Comparison of ENCODE assay signal across 14 mouse cellular contexts in the genomic region with DNA sequence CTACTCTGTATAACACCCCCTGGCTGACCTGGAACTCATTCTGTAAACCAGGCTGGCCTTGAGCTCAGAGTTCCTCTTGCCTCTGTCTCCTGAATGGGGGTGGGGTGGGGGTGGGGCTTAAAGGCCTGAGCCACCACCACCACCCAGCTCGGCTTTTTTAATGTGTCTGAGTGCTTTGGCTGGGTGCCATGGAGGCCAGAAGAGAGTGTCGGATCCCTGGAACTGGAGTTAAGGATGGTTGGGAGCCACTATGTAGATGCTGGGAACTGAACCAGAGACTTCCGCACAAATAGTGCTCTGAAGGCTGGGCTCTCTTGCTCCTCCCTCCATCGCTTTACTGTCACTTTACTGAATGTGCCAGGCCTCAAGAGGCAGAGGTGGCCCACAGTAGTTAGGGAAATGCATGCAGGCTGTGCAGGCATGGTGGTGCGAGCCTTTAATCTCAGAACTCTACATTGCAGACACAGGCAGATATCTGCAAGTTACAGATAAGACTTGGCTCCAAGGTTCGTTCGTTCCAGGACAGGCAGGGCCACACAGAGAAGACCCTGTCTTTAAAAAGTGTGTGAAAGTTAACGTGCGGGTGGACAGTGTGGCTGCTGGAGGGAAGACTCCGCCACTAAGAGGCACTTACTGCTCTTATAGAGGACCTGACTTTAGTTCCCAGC. TPM values are rescaled to one million over a fixed set of nuclear protein-coding genes. Genes with fewer than 3 reads are reported as not detected.
DNase-seq lines count a peak whose midpoint lies in the region.
"Had no signal": no experiment of that assay in that cellular context is flagged by ENCODE, and none has a peak within 500 bp of the region (broad histone marks: within the 10 kb centered on the region; RNA-seq: fewer than 3 reads in every experiment).

No protein-coding gene starts in this region.

- peak; percentile 31 to 59 for DNase-seq in spleen, postnatal 10 days (ENCODE audit: low spot score in 2 of 2)
- DNase-seq in spleen, adult 12 weeks (ENCODE audit: low spot score): no peak
- DNase-seq in c-Kit-positive CD71-positive TER-119-positive erythroid progenitor cells, embryonic 14.5 days (ENCODE audit: low spot score): peak; percentile 70
- peak; percentile 45 to 64 for DNase-seq in kidney, postnatal 25 days
- DNase-seq in midbrain, embryonic 10.5 days (ENCODE audit: low spot score): no peak
- no peak for DNase-seq in adrenal gland, postnatal 4 days (ENCODE audit: low spot score in 2 of 2)
- no peak for DNase-seq in thymus, postnatal 4 days
- DNase-seq: cerebellum, adult 2 months; gastrocnemius, adult 2 months; heart, postnatal 14 days had no signal

- WGBS in midbrain, embryonic 10.5 days: 77% methylated on average over 10 of the region's 10 CpGs

- H3K9me3 ChIP-seq in midbrain, embryonic 10.5 days (replicated peaks): no peaks in the 10 kb centered on the region

- H3K27ac ChIP-seq in midbrain, embryonic 10.5 days (replicated peaks): no peak overlapping the region
- H3K27ac ChIP-seq: gastrocnemius, adult 2 months; kidney, postnatal 0 days; macrophage had no signal

- H3K27me3 ChIP-seq in midbrain, embryonic 10.5 days (ENCODE audit: low read depth, poor library complexity, severe bottlenecking): no peaks in the 10 kb centered on the region

- no peak overlapping the region for H3K4me3 ChIP-seq in midbrain, embryonic 10.5 days
- H3K4me3 ChIP-seq: gastrocnemius, adult 2 months had no signal

- no peaks in the 10 kb centered on the region for H3K36me3 ChIP-seq in midbrain, embryonic 10.5 days

- H3K4me1 ChIP-seq in midbrain, embryonic 10.5 days: no peaks in the 10 kb centered on the region

RNA-seq across cellular contexts. Expression of a gene that starts 15.3 kb away (rescaled TPM):
- polyA plus RNA-seq in midbrain, embryonic 10.5 days (2016; fragmentation: Nextera tagmentation; extraction: Ambion mirVana): 5.4 and 7.8 TPM in 2 replicates
- 1 to 10 TPM; 2.0 to 3.4 TPM for total RNA-seq in adrenal gland, postnatal 4 days (2021)
- total RNA-seq: gastrocnemius, adult 2 months; heart, postnatal 14 days; left cerebral cortex, postnatal 25 days had no signal
- polyA plus RNA-seq: cerebellum, adult 2 months had no signal

RNA-seq across cellular contexts. Expression of a gene that starts 25.1 kb away (rescaled TPM):
- 0.54 and 0.56 TPM in 2 replicates for polyA plus RNA-seq in midbrain, embryonic 10.5 days (2016; fragmentation: Nextera tagmentation; extraction: Ambion mirVana)
- 1 to 10 TPM in 1 of 2 experiments, not detected in 1; 1.1 TPM for total RNA-seq in adrenal gland, postnatal 4 days (2021)
- total RNA-seq: adrenal gland, adult 2 months; gastrocnemius, adult 2 months; heart, postnatal 14 days; left cerebral cortex, postnatal 25 days had no signal
- polyA plus RNA-seq: adrenal gland, adult 2 months; macrophage had no signal

RNA-seq across cellular contexts. Expression of a gene that starts 45.5 kb away (rescaled TPM):
- 71.7 and 85.0 TPM in 2 replicates for polyA plus RNA-seq in midbrain, embryonic 10.5 days (2016; fragmentation: Nextera tagmentation; extraction: Ambion mirVana)
- total RNA-seq in adrenal gland, postnatal 4 days (2021): 10 to 100 TPM; 29.9 to 38.9 TPM

Comparison
In these comparisons a context has a peak if more than half of its experiments do, and no peak if none do; other contexts are left out.
1. DNase-seq: peak in spleen, postnatal 10 days (2 of 2), c-Kit-positive CD71-positive TER-119-positive erythroid progenitor cells, embryonic 14.5 days (single experiment) and kidney, postnatal 25 days (2 of 2); none in spleen, adult 12 weeks (single experiment), midbrain, embryonic 10.5 days (single experiment), adrenal gland, postnatal 4 days (0 of 2) and thymus, postnatal 4 days (single experiment).